Mouse (Mus musculus) CH12.LX (cell line): ENCODE measurements around the gene Tob1.

Experiments
- CHD2 ChIP-seq: IDR thresholded peaks from 2 replicates; pipeline ENCODE4 v1.6.1; 2011; ENCODE audit warnings: low read length, improper control_type of control experiment
- CTCF ChIP-seq, 2 experiments: IDR thresholded peaks in 1 of 2; conservative IDR thresholded peaks in 1 of 2; 2 replicates each; pipeline ENCODE4 v1.5.1; 2011 to 2012; ENCODE audit warnings: low read depth in 2 of 2, low read length in 2 of 2, improper control_type of control experiment in 1 of 2, inconsistent platforms in 1 of 2, mild to moderate bottlenecking in 1 of 2, moderate library complexity in 1 of 2
- EP300 ChIP-seq: IDR thresholded peaks from 2 replicates; pipeline ENCODE4 v1.6.1; 2011; ENCODE audit warnings: low read length, improper control_type of control experiment
- HCFC1 ChIP-seq: IDR thresholded peaks from 2 replicates; pipeline ENCODE4 v1.6.1; 2012; ENCODE audit warnings: low read depth, mild to moderate bottlenecking, inconsistent platforms, low read length, improper control_type of control experiment
- KAT2A ChIP-seq: IDR thresholded peaks from 2 replicates; pipeline ENCODE4 v1.6.1; 2012; ENCODE audit warnings: low read length, improper control_type of control experiment, inconsistent platforms; ENCODE audit not compliant: insufficient replicate concordance
- MAFK ChIP-seq: IDR thresholded peaks from 2 replicates; pipeline ENCODE4 v1.6.1; 2011; ENCODE audit warnings: low read length, improper control_type of control experiment; ENCODE audit not compliant: insufficient replicate concordance
- MAZ ChIP-seq: IDR thresholded peaks from 2 replicates; pipeline ENCODE4 v1.6.1; 2012; ENCODE audit warnings: low read depth, mild to moderate bottlenecking, inconsistent platforms, low read length, improper control_type of control experiment, moderate library complexity
- POLR2A ChIP-seq: IDR thresholded peaks from 2 replicates; pipeline ENCODE4 v1.6.1; 2011; ENCODE audit warnings: low read depth, mild to moderate bottlenecking, improper control_type of control experiment, low read length
- SIN3A ChIP-seq: IDR thresholded peaks from 2 replicates; pipeline ENCODE4 v1.6.1; 2012; ENCODE audit warnings: low read length, improper control_type of control experiment, inconsistent platforms
- SMC3 ChIP-seq: IDR thresholded peaks from 2 replicates; pipeline ENCODE4 v1.6.1; 2011; ENCODE audit warnings: low read depth, low read length, improper control_type of control experiment
- TBP ChIP-seq: conservative IDR thresholded peaks from 2 replicates; pipeline ENCODE4 v1.6.1; 2011; ENCODE audit warnings: low read depth, low read length, improper control_type of control experiment
- USF2 ChIP-seq: conservative IDR thresholded peaks from 2 replicates; pipeline ENCODE4 v1.6.1; 2011; ENCODE audit warnings: low read depth, low read length, improper control_type of control experiment

DNA sequence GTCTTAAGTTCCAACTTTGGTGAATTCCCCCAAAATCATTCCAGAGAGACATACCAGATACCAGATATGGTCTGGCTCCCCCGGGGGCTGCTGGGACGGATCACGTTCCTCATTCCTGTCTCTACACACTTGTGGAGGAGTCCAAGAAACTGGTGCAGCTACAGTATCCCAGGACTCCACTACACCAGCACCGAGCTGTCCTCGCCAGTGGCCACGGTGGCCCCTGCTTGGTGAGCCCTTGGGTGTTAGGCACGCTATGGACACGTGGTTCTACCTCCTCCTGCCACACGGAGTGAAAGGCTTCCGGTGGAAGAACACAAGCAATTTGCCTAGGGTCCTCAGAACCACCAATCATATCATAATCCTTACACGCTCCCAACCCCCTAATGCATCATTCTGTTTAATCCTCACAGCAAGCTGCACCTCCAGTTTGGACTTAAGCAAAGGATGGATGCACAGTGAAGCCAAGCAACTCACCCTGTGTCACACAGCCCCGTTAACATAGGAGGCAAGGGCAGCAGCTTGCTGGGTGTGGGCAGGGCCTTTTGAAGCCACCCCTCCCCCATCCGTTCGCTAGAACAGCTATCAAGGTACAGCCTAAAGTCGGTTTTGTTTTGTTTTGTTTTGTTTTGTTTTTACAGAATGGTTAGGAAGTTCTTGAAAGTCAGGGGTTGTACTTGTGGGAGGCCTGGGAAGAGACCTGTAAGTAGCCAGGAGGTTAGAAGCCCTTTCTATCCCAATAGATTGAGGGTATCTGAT lies 32.3 kb downstream of the Tob1 start:
- TF ChIP-seq CTCF (conservative IDR thresholded peaks at IDR 0.05 in 1 of 2, IDR thresholded peaks at IDR 0.05 in 1 of 2; ENCODE audit: low read depth in 2 of 2, low read length in 2 of 2) (no peak), POLR2A (no peak), USF2 (no peak), MAZ (no peak), EP300 (no peak), TBP (no peak), HCFC1 (no peak), CHD2 (no peak), MAFK (no peak), SIN3A (no peak), KAT2A (no peak), SMC3 (no peak)
